Mouse (Mus musculus): ENCODE data around the gene Cyp2c70. TPM values are rescaled to one million over a fixed set of nuclear protein-coding genes. Genes with fewer than 3 reads are reported as not detected.
"Not testable (repeated sequence)": the region's sequence is repeated elsewhere in the genome, so short reads cannot be mapped to it uniquely, and the experiment has no call there.

Gene Cyp2c70
- polyA plus RNA-seq, 1 experiment from 2014 or later: not detected

- Histone ChIP-seq H3K27ac (no peak overlapping the region), H3K4me2 (no peak overlapping the region), H3K9ac (no peak overlapping the region), H3K36me3 (no peaks in the 10 kb centered on the region), H3K4me3 (no peak overlapping the region), H3K9me3 (replicated peaks) (no peaks in the 10 kb centered on the region), H3K27me3 (no peaks in the 10 kb centered on the region), H3K4me1 (replicated peaks) (no peaks in the 10 kb centered on the region)
- WGBS: 88% methylated on average over 5 of the region's 5 CpGs
- no peak for ATAC-seq (replicated peaks; ENCODE audit: insufficient number of reproducible peaks, insufficient read depth, low FRiP score, low read depth)
Observed at GRCm38 (mm10) chr19:40183600-40183999, 3.5 kb downstream of the Cyp2c70 start.

DNA sequence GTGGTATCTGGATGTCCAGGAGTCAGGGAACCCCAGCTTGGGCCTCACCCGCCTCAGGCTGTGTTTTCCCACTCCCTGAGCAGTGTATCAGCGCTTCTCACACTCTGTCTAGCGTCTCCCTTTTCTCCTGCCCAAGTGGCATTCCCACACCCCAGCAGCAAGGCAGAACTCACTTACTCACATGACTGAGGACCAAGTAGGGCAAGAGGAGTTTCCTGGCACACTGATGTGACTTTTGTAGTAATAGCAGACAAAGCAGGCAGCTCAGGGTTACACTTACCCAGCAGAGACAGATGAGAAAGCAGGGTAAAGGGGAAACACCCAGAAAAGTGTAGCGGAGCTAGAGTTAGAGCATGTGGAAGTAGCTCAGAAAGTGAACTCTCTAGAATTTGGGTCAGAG, 8.8 kb downstream of the Cyp2c70 start:
- no peak for ATAC-seq (replicated peaks; ENCODE audit: insufficient number of reproducible peaks, insufficient read depth, low FRiP score, low read depth)
- 51% methylated on average over 4 of the region's 4 CpGs for WGBS
- Histone ChIP-seq H3K27me3 (no peaks in the 10 kb centered on the region), H3K27ac (no peak overlapping the region), H3K4me2 (no peak overlapping the region), H3K36me3 (no peaks in the 10 kb centered on the region), H3K9me3 (replicated peaks) (no peaks in the 10 kb centered on the region), H3K4me3 (no peak overlapping the region), H3K4me1 (replicated peaks) (no peaks in the 10 kb centered on the region), H3K9ac (no peak overlapping the region)

- H3K9ac ChIP-seq; H3K9me3 ChIP-seq (replicated peaks); H3K4me3 ChIP-seq; H3K4me2 ChIP-seq; H3K36me3 ChIP-seq; H3K27ac ChIP-seq; ATAC-seq (replicated peaks; ENCODE audit: insufficient number of reproducible peaks, insufficient read depth, low FRiP score, low read depth); H3K4me1 ChIP-seq (replicated peaks); H3K27me3 ChIP-seq: not testable (repeated sequence)
- WGBS: 77% methylated on average over 4 of the region's 4 CpGs
Observed at GRCm38 (mm10) chr19:40168391-40168790, 18.7 kb downstream of the Cyp2c70 start.

- WGBS: 41% methylated on average over 2 of the region's 2 CpGs
- H3K27ac ChIP-seq; H3K27me3 ChIP-seq; H3K4me2 ChIP-seq; ATAC-seq (replicated peaks; ENCODE audit: insufficient number of reproducible peaks, insufficient read depth, low FRiP score, low read depth); H3K36me3 ChIP-seq; H3K9me3 ChIP-seq (replicated peaks); H3K4me3 ChIP-seq; H3K9ac ChIP-seq; H3K4me1 ChIP-seq (replicated peaks): not testable (repeated sequence)
Observed at GRCm38 (mm10) chr19:40126996-40127395, 60.1 kb downstream of the Cyp2c70 start.

DNA sequence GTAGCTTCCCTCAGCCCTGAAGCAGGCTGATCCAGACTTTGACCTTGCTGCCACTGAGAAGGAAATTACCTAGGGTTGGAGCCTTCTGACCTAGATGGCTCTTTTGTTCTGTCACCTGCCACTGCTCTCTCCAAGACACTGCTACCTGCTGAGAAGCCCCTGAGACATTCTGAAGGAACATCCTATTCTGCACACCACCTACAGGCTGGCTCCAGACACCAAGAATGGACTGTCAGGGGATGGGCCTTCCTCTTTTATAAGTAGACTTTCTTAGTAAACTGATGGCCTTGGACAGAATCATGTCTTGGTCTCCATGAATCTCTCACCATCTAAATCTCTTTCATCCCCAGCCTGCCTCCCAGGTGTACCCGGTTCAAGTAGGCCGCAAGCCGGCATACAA, 62.0 kb downstream of the Cyp2c70 start:
- H3K36me3 ChIP-seq; H3K4me1 ChIP-seq (replicated peaks); ATAC-seq (replicated peaks; ENCODE audit: insufficient number of reproducible peaks, insufficient read depth, low FRiP score, low read depth); H3K4me3 ChIP-seq; H3K27me3 ChIP-seq; H3K9ac ChIP-seq; H3K27ac ChIP-seq; H3K4me2 ChIP-seq; H3K9me3 ChIP-seq (replicated peaks): not testable (repeated sequence)
- 81% methylated on average over 3 of the region's 3 CpGs for WGBS

- H3K27me3 ChIP-seq: not testable (repeated sequence)
- 70% methylated on average over 13 of the region's 13 CpGs for WGBS
Observed at GRCm38 (mm10) chr19:40119624-40120023, 67.5 kb downstream of the Cyp2c70 start.

More at GRCm38 (mm10) chr19:40119624-40120023, 67.5 kb downstream of the Cyp2c70 start:
- not testable (repeated sequence) for H3K27ac ChIP-seq; H3K4me2 ChIP-seq; H3K4me1 ChIP-seq (replicated peaks); H3K36me3 ChIP-seq; ATAC-seq (replicated peaks; ENCODE audit: insufficient number of reproducible peaks, insufficient read depth, low FRiP score, low read depth); H3K4me3 ChIP-seq; H3K9ac ChIP-seq; H3K9me3 ChIP-seq (replicated peaks)

Other genes with a start within 250 kb of the Cyp2c70 start
- gene Cyp2c37, start 194.9 kb downstream of the Cyp2c70 start, polyA plus RNA-seq (2015; fragmentation: Nextera tagmentation; extraction: Ambion mirVana): not detected in 2 replicates
- gene Cyp2c54, start 113.5 kb downstream of the Cyp2c70 start, polyA plus RNA-seq (2015; fragmentation: Nextera tagmentation; extraction: Ambion mirVana): not detected in 2 replicates
- not detected in 2 replicates for gene Cyp2c50, start 97.6 kb downstream of the Cyp2c70 start, polyA plus RNA-seq (2015; fragmentation: Nextera tagmentation; extraction: Ambion mirVana)
- gene Pdlim1, start 84.5 kb upstream of the Cyp2c70 start, polyA plus RNA-seq (2015; fragmentation: Nextera tagmentation; extraction: Ambion mirVana): 245 and 283 TPM in 2 replicates